Mouse (Mus musculus) lung, postnatal 10 days (tissue): ENCODE measurements at regions not wholly inside any gene's neighbourhood (a gene's known extent, or its start where the extent isn't known, plus 50 kb on each side); places are given as distances from the start of the nearest gene placed in this dataset.
A peak's percentile ranks its signal among the peaks of the same experiment; 100 is the strongest.

Experiments
- DNase-seq: peaks from one replicate; pipeline ENCODE4 v3.0.0; 2021

DNA sequence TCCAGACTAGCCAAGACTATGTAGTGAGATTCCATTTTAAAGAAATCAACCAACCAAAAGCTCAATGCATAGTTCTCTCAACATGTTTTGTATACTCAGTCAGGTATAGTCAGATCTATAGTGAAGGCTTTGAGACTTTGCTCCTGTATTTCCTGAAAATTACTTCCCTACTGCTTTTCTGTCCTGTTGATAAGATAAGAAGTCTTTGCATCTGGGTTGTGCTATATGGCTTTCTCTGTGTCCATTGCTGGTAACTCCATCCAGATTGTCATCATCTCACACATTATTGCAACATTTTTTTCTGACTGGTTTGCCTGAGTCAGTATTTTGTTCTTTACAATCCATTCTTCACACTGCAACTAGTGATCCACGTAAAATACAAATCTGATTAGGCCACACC is 74.0 kb downstream of the Agtr2 start:
- no peak for DNase-seq

DNA sequence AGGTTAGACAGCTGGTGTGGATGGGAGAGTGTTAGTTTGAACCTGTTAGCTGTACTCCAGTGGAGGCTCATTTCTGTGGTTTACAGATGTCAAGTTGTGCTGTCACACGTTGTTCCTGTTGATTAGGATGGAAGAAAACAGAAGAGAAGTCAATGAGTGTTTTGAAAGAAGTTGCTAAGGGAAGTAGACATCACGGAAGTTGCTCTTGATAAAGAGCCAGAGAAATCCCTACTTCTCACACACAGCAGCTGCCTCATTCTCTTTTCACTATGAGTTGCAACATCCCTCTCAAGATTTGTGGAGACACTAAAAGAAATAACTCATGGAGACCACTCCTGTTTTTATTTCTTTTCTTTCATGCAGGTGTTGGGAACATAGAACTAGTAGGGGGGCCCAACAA is 82.3 kb downstream of the Agtr2 start:
- DNase-seq: peak; percentile 11

DNA sequence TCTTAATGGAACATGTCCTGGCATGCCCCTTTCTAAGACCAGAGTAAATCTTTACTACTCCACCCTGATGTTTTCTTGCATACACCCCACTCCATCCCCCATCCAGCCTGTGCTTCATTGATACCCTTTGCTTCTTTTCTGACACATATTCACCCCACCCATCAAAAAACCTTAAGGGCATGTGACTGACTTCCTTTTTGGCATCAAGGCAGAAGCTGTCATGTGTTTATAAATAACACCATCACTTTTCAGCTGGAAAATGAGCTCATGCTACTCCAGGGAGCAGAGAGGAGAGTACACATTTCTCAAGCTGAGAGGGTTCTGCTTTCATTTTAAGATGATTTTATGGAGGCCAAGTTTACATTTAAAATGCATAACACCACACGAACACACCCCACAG is 83.2 kb downstream of the Agtr2 start:
- peak; percentile 31 for DNase-seq

DNA sequence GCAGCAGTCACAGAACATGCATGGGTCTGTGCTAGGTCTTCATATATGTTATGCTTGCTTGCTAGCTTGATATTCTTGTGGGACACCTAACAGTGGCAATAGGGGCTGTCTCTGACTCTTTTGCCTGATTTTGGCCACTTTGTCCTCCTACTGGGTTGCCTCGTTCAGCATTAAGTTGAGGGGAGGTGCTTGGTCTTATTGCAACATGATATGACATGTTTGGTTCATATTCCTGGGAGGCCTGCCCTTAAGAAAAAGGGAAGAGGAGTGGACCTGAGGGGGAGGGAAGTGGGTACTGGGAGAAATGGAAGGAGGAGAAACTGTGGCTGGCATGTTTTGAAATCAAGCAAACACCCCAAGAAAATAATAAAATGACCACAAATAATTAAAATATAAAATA is 83.6 kb downstream of the Agtr2 start:
- peak; percentile 10 for DNase-seq

DNA sequence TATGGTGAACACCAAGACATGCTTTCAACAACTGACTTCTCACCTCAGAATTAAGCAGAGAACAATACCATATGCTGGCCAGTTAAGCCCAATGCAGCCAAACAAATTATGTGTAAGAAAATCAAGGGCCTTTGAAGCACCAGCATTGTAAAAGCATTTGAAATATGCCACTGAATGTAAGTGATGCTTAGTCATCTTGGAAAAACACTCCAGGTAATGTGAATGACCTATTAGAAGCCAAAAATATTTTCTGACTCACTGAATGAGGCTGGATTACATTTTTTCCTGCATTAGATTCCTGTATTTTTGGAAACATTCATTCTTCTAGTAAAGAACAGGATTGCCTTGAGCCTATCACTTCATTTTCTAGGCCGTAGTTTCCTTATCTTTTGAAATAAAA is 95.6 kb downstream of the Agtr2 start:
- DNase-seq: no peak

DNA sequence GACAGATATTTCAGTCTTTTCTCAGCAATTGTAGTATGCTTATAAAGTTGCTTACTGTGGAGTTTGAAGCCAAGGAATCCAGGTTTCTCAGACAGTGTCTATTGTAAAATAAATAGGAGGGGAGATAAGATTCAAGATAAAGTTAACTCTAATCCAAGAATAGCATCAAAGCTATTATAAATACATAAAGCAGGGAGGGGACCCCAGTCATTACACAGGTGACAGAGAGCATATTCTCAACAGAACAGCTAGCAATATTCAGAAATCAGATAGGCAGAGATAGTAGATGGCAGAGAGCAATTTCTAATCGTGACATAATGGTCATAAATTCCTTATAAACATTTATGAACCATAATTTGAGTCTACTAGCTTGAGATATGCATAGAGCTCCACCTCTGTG is 101.7 kb downstream of the Agtr2 start:
- no peak for DNase-seq

DNA sequence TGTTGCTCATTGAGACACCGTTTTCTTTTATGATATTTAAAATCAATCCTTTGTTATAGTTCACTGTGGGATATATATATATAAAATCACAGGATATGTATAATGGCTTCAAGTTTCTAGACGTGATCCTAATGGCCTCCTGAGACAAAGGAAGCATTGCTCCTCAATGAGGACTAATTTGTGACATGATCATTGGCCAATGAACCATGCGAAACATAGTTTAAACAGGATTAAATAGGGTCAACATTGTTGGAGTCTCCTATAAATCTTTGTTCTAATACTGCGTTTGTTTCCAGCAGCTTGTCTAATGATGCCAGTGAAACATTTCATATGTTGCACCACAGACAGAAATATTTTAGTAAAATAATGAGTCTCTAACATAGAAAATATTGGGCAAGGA is 105.5 kb downstream of the Agtr2 start:
- no peak for DNase-seq
